Mouse (Mus musculus) thymus, adult 18-20 months (tissue): Measurements from ENCODE around the gene Fkbpl.

ENCODE experiments used
- DNase-seq, 2 experiments: peaks; one replicate each; pipeline ENCODE4 v3.0.0; 2022; ENCODE audit warnings: mixed read lengths in 2 of 2

Fkbpl gene

GRCm38 (mm10) chr17:34644608-34645007, at the start of gene Fkbpl:
Gene Fkbpl (plus strand): TSS chr17:34644764.
- peak; percentile 90 to 93 for DNase-seq

- DNase-seq, result no peak
Observed at GRCm38 (mm10) chr17:34596098-34596497, 48.5 kb upstream of the Fkbpl start.

GRCm38 (mm10) chr17:34597566-34598095, 46.9 kb upstream of the Fkbpl start, which contains the start of gene Ager:
Gene Ager (plus strand): TSS chr17:34597862.
- DNase-seq, result no peak

- DNase-seq, result peak in 1 of 2 experiments; percentile 3
Observed at GRCm38 (mm10) chr17:34599891-34600290, 44.7 kb upstream of the Fkbpl start.

- no peak for DNase-seq
Observed at GRCm38 (mm10) chr17:34601796-34602195, 42.8 kb upstream of the Fkbpl start.

- DNase-seq, result peak; percentile 91 to 99
Observed at GRCm38 (mm10) chr17:34603375-34604060, 41.0 kb upstream of the Fkbpl start, which contains the start of gene Rnf5. Gene Rnf5 (minus strand): TSS chr17:34603690.

- peak; percentile 99 for DNase-seq
Observed at GRCm38 (mm10) chr17:34604061-34604508, 40.5 kb upstream of the Fkbpl start, which contains the start of gene Agpat1. Gene Agpat1 (plus strand): TSS chr17:34604262.

GRCm38 (mm10) chr17:34604511-34605237, 39.9 kb upstream of the Fkbpl start:
- DNase-seq, result no peak

- DNase-seq, result peak; percentile 93 to 94
Observed at GRCm38 (mm10) chr17:34605609-34606008, 39.0 kb upstream of the Fkbpl start.

GRCm38 (mm10) chr17:34606186-34607039, 38.2 kb upstream of the Fkbpl start:
- peak in 1 of 2 experiments; percentile 56 for DNase-seq

- no peak for DNase-seq
Observed at GRCm38 (mm10) chr17:34607997-34608396, 36.6 kb upstream of the Fkbpl start.

GRCm38 (mm10) chr17:34611050-34611449, 33.5 kb upstream of the Fkbpl start:
- DNase-seq, result no peak

GRCm38 (mm10) chr17:34613054-34613645, 31.4 kb upstream of the Fkbpl start:
- no peak for DNase-seq

- no peak for DNase-seq
Observed at GRCm38 (mm10) chr17:34613830-34614229, 30.7 kb upstream of the Fkbpl start.

- no peak for DNase-seq
Observed at GRCm38 (mm10) chr17:34615871-34616270, 28.7 kb upstream of the Fkbpl start, which contains the start of gene Egfl8. Gene Egfl8 (minus strand): TSS chr17:34615971.

GRCm38 (mm10) chr17:34618999-34619398, 25.6 kb upstream of the Fkbpl start:
- peak; percentile 57 to 73 for DNase-seq

GRCm38 (mm10) chr17:34621006-34621405, 23.6 kb upstream of the Fkbpl start:
- no peak for DNase-seq

GRCm38 (mm10) chr17:34623161-34623560, 21.4 kb upstream of the Fkbpl start:
- no peak for DNase-seq

- no peak for DNase-seq
Observed at GRCm38 (mm10) chr17:34624981-34625380, 19.6 kb upstream of the Fkbpl start.

GRCm38 (mm10) chr17:34626062-34626772, 18.3 kb upstream of the Fkbpl start:
- DNase-seq, result peak in 1 of 2 experiments; percentile 46

GRCm38 (mm10) chr17:34626773-34627092, 17.8 kb upstream of the Fkbpl start:
- DNase-seq, result peak in 1 of 2 experiments; percentile 54
